Mouse (Mus musculus) liver, adult (tissue): ENCODE measurements around the gene Zfp286.
A peak's percentile ranks its signal among the peaks of the same experiment; 100 is the strongest.

Source experiments
- GATA4 ChIP-seq: IDR thresholded peaks from 2 replicates; pipeline ENCODE4 v1.6.1; 2014; ENCODE audit warnings: mild to moderate bottlenecking, low read length; ENCODE audit not compliant: insufficient replicate concordance

Zfp286 gene

GRCm38 (mm10) chr11:62788935-62789616 lies at the start of gene Zfp286:
TSS of gene Zfp286 (minus strand) at chr11:62789462.
- TF ChIP-seq GATA4 = no peak

DNA sequence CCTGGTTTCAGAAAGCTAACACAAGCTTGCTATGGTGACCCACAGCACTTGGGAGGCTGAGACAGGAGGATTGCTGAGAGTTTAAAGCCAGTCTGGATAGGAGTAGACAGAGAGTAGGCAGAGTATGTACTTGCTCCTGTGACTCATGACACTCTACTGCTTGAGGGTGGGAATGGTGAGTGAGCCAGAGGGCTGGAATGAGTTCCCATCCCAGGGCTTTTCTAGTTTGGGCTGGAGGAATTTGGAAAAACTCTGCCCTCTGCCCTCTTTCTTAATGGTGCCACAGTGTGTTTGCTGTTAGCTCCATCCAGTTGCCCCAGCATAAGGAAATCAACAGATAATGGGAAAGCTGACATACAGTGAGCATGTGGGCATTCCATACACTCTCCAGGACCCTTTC lies 42.6 kb upstream of the Zfp286 start:
- no peak for TF ChIP-seq GATA4

DNA sequence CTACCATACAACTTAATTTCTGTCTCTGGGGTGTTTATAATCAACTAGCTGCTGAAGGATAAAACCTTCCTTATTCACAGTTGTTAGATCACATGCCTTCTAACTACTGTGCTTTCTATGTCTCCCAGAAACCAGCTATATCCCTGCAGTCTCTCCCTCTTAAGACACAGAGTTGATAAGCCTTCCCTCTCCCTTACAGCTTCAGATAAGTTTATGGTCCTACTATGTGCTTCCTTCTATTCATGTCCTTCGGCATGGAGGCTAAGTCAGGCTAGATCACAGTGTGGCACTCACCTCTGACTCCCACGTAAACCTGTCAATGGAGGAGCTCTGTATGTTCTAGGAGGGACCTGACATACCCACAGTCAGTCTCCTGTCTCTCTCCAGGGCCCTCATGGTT lies 41.1 kb upstream of the Zfp286 start:
- no peak for TF ChIP-seq GATA4

DNA sequence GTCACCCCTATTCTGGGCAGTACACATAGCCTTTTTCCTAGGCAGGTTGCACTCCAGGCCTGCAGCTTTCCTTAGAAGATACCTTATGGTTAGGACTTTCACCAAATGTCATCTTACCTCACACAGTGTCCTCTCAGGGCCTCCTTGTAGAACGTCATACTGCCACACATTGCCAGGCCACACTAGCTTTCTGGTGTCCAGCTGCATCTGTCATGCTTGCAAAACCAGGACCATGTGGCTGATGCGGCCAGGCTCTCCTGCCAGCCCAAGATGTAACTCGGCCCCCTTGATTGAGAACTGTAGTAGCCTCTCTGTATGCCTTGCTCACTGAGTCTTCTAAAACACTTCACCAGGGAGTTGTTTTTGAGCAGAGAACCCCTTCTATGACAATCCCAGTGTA lies 38.6 kb upstream of the Zfp286 start:
- no peak for TF ChIP-seq GATA4

GRCm38 (mm10) chr11:62827135-62827534 lies 37.9 kb upstream of the Zfp286 start:
- TF ChIP-seq GATA4 = no peak

- no peak for TF ChIP-seq GATA4
These were observed 37.0 kb upstream of the Zfp286 start for GRCm38 (mm10) chr11:62826106-62826733.

- no peak for TF ChIP-seq GATA4
These were observed 36.2 kb upstream of the Zfp286 start for GRCm38 (mm10) chr11:62825222-62826105.

DNA sequence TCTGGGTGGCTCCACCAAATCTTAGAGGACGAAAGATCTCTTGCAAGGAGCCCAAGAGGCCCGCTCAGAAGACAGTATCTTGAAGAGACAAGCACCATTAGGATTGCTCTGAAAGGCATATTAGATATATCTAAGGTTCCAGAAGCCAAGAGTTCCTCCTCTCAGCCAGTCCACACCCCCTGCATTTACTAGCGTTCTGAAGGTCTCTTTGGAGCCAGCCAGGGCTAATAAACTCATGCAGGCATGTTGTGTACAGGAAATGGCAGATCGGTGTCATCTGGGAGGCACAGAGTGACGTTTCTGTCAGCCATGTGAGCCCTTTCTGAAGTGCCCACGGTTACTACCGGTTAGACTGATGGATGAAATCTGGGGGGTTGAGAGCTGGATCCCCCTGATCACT lies 34.9 kb upstream of the Zfp286 start:
- no peak for TF ChIP-seq GATA4

- TF ChIP-seq GATA4 = no peak
These were observed 32.6 kb upstream of the Zfp286 start for GRCm38 (mm10) chr11:62821893-62822292.

GRCm38 (mm10) chr11:62820661-62821437 lies 31.6 kb upstream of the Zfp286 start:
- no peak for TF ChIP-seq GATA4

DNA sequence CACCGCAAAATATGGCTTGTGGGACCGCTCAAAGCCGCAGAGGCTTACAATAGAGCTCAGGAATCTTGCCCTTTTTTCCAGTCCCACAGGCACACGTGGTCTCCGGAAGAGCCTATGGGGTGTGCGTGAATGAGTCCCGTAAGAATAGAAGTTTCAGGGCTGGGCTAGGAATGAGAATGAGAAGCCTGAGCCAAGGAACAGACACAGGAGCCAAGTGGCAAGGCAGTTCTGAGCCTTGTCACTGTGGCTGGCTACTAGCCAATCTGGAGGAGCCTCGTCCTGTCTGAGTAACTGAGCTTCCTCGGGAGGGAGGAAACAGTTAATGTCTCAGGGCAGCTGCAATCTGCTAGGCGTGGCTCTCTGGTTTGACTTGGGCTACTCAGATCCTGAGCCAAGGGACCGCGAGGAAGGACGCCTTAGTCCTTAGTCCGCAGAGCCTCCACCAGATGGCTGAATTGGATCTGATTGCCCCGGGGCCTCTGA lies 30.8 kb upstream of the Zfp286 start, which contains the start of gene Trim16:
Gene Trim16, plus strand, starts transcription at position 173 of the 483 bp plus-strand sequence.
- TF ChIP-seq GATA4 = peak; percentile 14; the same call in 1 of the 2 replicates

GRCm38 (mm10) chr11:62819059-62819686 lies 29.9 kb upstream of the Zfp286 start:
- TF ChIP-seq GATA4 = no peak

DNA sequence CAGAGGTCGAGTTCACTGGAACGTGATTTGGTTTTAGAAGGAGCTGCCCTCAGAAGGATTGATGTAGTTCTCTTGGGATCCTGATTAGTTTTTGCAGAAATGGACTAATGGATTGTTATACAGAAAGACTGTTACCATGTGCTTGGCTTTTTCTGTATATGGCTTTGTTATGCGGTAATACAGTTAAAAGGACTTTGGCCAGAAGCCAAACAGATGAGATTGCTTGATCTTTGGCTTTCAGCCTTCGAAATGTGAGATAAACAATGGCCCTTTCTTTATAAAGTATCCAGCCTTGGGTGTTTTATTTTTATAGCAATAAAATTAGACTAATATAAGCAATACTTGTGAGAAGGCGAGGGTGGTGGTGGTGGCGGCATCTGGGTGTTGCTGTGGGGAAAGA lies 27.3 kb upstream of the Zfp286 start:
- TF ChIP-seq GATA4 = no peak

DNA sequence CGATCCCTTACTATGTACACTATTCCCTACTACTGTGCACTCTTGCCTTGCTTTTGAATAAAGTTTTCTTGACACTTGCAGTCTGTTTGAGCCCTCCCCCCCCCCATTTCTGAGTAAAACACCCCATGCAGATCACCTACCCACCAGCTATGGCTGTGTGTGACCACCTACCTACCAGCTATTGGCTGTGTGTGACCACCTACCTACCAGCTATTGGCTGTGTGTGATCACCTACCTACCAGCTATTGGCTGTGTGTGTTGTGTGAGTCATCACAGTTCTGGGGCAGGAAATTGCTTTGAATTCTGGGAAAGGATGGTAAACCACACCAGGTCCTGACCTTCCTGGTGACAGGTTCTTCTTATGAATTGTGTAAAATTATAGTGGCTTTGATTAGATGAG lies 26.2 kb upstream of the Zfp286 start:
- TF ChIP-seq GATA4 = no peak
